Mouse (Mus musculus): ENCODE data around the gene Rps26. TPM values are rescaled to one million over a fixed set of nuclear protein-coding genes. Genes with fewer than 3 reads are reported as not detected.

The Rps26 gene
- total RNA-seq, 1 experiment from 2014 or later, result 688 TPM

DNA sequence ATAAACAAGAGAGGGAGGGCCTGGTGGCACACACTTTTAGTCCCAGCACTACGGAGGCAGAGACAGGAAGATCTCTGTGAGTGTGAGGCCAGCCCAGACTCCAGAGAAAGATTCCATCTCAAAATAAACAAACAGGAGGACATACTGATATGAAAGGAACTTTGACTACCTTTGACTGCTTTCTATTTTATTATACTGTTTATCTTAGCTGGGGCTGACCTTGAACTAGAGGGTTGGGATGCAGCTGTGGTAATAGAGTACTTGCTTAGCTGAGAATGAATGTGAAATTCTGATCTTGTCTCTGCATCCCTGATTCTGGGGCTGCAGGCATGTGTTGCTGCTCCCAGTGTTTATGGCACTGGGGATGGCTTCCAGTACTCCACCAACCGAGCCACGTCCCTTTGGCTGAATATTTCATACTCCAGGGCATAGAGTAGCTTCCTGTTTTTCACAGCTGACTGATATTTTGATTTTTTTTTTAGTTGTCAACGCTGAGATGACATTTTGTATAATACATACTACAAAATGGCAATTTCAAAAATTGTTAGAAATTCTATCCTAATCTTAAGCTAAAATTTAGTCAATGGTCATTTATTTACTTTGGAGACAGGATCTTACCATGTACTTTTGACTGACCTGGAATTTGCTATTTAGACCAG lies 23.9 kb downstream of the Rps26 start:
- DNase-seq, result no peak

DNA sequence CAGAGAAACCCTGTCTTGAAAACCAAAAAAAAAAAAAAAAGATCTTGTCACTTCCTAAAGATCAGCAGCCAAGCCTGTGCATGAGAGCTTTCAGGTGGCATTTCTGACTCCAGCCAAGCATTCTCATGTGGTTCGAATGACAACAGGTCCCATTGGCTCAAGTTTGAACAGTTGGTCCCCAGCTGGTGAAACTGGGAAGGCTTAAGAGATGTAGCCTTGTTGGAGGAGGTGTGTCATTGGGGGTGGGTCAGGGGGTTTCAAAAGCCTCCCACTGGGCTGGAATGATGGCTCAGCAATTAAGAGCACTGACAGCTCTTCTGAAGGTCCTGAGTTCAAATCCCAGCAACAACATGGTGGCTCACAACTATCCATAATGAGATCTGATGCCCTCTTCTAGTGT lies 25.0 kb downstream of the Rps26 start:
- no peak for DNase-seq

DNA sequence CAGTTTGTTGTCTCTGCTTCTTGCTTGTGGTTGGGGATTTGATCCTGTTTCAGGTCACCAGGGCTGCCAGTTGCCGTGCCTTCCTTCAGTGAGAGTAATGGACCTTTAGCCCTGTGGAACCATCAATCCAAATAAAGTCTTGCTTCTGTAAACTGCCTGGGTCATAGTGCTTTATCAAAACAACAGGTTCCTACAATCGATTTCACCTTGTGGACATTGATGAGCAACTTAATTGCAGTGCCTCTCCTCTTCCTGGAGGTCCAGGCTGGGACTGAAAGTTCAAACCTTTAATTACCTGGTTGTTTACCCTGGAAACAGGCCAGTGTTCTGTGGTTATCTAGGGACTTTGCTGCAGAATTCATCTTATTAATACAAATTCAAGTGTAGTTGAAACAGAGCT lies 28.1 kb downstream of the Rps26 start:
- no peak for DNase-seq

DNA sequence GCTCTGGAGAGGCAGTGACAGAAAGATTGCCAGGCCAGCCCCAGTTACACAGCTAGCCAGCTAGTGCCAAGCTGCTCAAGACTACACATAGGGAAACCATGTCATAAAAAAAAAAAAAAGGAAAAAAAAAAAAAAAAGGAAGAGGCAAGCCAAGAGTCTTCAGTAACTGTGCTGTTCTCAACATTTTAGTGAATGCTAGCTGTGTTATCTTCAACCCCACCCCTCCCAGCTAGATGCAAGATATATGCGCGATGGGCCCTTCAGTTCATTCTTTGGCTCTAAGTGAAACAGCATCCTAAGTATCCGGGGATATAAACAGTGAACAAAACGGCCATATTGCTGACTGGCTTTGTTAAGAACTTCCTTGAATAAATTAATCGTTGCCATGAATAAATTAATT lies 33.8 kb downstream of the Rps26 start:
- no peak for DNase-seq

DNA sequence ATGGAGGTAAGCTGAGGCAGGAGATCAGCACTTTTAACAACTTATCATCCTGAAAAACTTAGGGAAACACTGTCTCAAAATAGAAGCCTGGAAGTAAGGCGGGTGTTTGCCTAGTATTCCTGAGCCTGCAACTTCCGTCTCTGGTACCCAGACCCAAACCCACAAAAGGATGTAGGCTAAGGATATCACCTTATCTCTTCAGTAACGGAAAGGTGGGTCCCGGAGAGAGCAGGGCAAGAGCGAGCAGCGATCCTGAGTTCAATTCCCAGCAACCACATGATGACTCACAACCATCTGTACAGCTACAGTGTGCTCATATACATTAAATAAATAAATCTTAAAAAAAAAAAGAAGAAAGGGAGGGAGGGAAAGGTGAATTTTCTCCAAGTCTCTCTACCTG lies 35.1 kb downstream of the Rps26 start:
- no peak for DNase-seq

DNA sequence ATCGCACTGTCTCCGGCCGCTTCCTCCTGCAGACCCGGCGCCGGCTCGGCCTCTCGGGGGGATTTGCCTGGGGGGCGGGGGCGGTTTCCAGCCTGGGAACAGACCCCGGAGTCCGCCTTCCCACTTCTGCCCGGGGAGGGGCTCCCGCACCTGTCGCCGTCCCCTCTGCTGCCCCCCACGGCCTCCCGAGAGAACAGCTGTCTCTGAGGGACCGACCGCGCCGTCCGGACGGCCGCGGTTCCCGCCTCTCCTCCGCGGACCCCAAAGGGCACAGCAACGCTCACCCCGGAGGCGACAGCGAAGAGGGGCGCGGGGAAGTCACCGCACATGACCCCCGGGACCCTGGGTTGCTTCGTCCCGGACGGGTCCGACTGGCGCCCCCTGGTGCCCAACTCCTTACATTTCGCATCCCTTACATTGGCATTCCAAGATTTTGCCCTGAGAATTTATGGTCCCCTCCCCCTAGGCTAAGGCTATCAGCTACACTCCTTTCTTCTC lies 36.3 kb downstream of the Rps26 start:
- DNase-seq, result peak; percentile 79

DNA sequence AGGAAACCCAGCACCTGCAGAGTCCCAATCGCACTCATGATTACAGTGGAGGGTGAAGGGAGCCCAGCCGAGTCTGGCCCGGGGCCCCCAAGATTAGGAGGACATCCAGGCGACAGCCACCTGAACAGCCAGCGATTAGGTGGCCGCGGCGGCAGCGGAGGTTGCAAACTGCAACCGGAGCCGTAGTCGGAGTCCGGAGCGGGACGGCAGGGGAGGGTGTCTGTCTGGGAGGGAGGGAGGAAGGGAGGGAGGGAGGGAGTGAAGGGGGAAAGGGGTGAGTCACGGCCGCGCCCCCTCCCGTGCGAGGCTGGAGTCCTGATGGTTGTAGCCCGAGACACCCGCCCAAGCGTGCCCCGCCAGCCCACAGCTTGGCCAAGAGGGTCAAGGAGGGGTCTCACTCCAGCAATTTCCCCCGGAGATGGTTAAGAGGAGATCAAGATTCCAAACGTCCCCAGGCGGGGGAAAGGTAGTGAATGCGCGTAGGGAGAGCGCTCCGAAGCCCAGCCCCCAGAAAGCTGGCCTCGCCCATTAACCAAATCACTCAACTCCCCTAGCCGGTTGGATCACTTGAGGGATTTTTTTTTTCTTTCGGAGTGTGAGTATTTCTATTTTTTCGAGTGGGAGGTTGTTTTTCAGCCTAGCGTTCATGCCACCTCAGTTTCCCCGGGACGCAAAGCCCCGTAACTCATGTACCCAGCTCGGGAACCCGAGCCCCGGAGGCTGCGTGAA lies 36.9 kb downstream of the Rps26 start, which contains the start of gene Erbb3:
Gene Erbb3, minus strand, starts transcription at position 189 of the 729 bp plus-strand sequence.
- peak; percentile 71 for DNase-seq

DNA sequence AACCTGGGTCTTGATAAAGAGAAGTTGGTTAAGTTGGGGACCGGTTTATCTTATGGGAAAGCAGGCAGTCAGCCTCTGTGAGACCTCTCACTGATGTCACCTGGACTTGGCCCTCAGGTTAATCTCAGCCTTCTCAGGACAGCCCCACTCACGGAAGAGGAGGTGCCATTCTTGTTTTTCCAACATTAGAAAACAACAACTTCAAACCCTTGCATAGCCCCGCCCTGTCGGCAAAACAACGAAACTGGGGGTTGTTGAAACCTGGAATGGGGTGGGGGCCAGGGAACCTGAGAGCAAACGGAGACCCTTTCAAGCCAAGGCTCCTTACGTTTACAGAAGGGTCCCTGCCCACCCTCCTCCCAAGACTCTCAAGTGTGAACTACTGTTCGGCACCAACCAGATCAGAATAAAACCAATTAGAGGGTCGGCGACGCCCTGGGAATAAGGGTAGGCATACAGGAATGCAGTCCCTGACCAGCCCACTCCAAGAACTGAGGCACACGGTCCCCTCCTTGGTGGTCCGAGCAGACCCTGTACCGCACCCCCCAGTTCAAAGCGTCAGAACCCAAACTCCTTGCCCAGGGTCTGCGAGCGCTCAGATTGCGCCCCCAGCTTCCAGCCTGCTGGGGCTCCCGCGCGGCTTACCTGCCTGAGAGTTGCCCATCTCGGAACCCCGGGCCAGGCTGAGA lies 37.6 kb downstream of the Rps26 start:
- no peak for DNase-seq

DNA sequence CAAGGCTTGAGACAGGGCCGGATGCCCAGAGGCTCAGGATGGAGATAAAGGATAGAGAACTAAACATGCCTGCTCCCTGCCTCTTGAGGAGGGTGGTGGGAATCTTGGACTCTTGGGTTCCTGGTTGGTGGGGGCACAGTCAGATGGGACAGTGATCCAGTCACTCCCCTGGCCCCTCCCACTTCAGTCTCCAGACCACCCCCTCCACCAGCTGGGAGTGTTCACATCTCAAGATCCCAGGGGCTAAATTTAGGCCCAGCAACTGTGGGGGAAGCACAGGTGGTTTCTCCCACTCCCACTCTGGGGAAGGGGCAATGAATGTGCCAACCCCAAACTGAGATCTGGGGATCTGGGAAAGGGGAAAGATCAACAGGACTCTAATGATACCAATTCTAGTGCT lies 38.4 kb downstream of the Rps26 start:
- no peak for DNase-seq

DNA sequence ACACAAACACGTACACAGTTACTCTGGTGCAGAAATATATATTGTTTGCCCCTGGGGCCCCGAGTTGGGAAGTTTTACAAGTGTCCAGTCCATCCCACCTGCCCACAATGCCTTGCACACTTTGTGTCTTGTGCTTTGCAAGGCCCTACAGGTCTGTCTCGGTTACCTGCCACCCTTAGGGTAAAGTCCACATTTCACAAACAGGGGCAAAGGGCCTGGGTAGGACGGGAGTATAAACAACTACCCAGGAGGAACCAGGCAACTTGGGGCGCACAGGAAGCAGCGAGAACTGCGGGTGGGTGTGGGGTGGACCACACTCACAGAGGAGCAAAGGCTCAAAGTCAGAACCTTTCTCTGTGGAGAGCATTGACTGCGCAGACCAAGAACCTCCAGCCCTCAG lies 38.9 kb downstream of the Rps26 start:
- no peak for DNase-seq

DNA sequence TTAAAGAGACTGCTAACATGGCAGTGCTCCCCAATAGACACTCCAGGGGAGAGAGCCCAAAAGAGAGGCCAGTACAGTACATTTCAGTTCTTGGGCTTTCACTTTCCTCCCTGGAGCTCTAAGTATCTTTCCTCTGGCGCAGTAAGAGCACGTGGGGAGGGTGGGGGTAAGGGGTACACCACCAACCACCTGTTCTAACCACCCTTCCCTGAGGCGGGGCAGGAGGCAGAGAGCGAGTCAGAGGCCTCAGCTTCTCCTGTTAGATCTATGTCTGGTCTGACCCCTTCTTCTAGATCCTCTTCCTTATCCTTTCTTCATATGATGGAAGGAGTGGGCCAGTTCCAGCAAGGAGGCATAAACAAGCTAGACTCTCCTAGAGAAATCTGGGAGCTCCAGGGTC lies 39.4 kb downstream of the Rps26 start:
- no peak for DNase-seq

DNA sequence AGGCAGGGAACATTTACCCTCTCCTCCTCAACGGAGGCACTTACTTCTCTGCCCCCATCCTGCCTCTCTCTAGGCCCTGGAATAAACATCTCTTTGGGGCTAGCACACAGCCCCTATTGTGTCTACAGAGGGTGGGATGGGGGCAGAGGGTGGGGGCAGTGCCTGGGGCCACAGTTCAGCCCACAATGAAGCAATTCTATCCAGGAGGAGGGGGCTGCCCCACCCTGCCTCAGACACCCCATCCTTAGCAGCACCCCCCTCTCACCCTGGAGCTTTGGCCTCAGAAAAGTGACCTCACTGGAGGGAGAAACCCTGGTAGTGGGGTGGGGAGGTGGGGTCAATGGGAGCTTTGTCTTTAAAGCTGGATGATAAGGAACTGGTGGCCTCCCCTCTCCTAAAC lies 40.0 kb downstream of the Rps26 start:
- no peak for DNase-seq

DNA sequence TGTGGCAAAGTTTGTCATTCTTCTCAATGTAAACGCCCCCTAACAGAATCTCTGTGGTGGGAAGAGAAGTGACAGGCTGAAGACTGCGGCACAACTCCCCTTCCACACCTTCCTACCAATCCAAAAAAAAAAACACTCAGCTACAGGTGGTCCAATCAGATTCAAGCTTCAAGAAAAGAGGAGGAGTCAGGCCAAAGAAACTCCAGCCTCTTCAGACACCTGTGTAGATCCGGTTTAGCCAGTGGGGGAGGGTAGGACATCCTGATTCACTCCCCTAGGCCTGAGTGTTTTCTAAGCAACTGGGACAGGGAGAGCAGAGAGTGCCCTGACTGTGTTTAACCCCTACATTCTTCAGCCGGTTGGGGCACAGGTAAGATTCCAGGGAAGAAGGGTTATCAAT lies 42.2 kb downstream of the Rps26 start:
- DNase-seq, result no peak

DNA sequence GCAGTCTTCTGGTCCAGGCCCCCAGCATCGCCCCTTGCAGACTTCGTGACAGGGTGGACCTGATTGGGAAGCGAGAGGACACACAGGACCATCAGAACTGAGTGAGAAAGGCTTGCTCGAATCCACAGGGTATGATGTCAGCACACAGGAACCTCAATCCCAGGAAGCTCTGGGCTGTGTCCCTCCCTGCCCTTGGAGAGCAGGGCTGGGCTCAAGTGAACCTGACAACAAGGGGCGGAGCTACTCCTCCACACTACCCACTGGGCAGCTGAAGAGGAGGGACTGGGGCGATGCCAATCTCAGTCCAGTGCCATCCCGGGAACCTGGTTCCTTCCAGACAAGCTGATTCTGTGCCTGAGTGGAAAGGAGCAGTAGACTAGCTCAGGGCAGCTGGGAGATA lies 42.9 kb downstream of the Rps26 start:
- DNase-seq, result peak; percentile 64

DNA sequence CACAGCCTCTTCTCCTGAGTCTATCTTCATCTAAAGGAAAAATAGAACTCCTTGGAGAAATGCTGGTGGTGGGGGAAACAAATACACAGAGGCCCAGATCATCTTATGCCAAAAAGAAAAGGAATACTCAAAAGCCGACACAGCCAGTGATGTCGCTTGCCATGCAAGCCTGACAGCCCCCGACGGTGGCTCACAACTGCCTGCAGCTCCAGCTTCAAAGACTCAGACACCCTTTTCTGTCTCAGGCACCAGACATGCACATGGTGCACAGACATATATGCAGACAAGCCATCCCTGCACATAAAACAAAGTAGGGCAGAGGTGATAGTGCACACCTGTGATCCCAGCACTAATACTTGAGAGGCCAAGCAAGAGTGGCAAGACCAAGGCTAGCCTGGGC lies 46.8 kb downstream of the Rps26 start:
- DNase-seq, result no peak

DNA sequence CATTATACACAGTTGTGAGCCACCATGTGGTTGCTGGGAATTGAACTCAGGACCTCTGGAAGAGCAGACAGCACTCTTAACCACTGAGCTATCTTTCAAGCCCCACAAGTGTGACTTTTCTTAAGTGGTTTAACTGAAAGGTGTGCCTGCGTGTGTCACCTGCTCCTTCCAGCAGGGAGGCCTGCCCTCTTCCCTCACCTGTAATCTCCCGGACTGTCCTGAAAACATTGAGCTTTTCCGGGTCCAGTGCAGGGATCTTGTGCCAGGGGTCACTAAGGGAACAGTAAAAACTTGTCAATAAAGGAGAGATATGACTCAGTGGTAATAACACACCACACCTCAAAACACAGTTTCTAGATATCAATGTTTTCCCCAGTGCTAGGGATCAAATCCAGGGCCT lies 47.2 kb downstream of the Rps26 start:
- no peak for DNase-seq

DNA sequence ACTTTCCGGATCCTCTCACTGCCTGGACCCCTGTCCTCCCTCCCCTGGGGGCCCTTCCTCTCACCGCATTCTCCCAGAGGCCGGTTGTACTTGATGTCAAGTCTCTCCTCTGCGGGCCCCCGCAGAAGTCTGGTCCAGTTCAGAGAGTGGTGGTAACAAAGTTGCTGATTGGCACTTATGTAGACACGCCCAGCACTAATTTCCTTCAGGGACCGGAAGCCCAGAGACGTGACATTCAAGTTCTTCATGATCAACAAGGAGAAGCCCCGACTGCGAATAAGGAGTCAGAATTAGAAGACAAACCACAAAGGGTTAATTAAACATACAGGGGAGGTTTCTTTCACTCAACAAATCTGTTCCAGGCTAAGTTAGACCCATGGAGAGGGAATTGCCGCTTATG lies 48.2 kb downstream of the Rps26 start:
- no peak for DNase-seq

DNA sequence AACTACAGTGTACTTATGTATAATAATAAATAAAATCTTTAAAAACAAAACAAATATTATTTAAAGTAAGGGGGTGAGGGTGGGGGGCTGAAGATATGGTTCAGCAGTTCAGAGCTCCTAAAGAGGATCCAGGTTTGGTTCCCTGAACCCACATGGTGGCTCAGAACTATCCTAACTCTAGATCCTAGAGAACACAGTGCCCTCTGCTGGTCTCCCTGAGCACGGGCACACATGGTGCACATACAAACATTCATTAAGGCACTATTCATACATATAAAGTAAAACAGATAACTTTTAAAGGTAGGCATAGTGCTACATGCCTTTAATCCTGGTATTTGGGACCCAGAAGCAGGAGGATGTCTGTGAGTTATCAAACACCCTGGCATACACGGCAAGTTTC lies 51.5 kb downstream of the Rps26 start:
- no peak for DNase-seq

Small RNA genes lying within 50 kb of the gene (microRNA-seq; reads per million reads assigned to microRNA genes)
- 0 reads per million in 2 experiments for gene Mir6917

Other genes starting within 250 kb of the Rps26 start
- gene Ankrd52, start 249.6 kb downstream of the Rps26 start, total RNA-seq (2021), result 72.3 and 75.1 TPM in 2 replicates
- not detected in 2 replicates for gene Slc39a5, start 225.5 kb downstream of the Rps26 start, total RNA-seq (2021)
- gene Nabp2, start 215.3 kb downstream of the Rps26 start, total RNA-seq (2021), result 74.6 and 75.0 TPM in 2 replicates
- gene Rnf41, start 215.1 kb downstream of the Rps26 start, total RNA-seq (2021), result 35.9 and 44.4 TPM in 2 replicates
- gene Smarcc2, start 167.5 kb downstream of the Rps26 start, total RNA-seq (2021), result 107 and 125 TPM in 2 replicates
- gene Myl6, start 132.6 kb downstream of the Rps26 start, total RNA-seq (2021), result 791 and 820 TPM in 2 replicates
- gene Myl6b, start 128.1 kb downstream of the Rps26 start, total RNA-seq (2021), result 5.0 and 6.9 TPM in 2 replicates
- 18.1 and 22.9 TPM in 2 replicates for gene Esyt1, start 100.9 kb downstream of the Rps26 start, total RNA-seq (2021)
- 9.1 and 13.6 TPM in 2 replicates for gene Zc3h10, start 79.0 kb downstream of the Rps26 start, total RNA-seq (2021)
- 2,617 and 2,671 TPM in 2 replicates for gene Rpl41, start 77.4 kb downstream of the Rps26 start, total RNA-seq (2021)
- 83.8 and 97.6 TPM in 2 replicates for gene Pa2g4, start 60.8 kb downstream of the Rps26 start, total RNA-seq (2021)
- gene Erbb3, start 37.1 kb downstream of the Rps26 start, total RNA-seq (2021), result 2.8 and 3.8 TPM in 2 replicates
- 1.5 and 2.0 TPM in 2 replicates for gene Ikzf4, start 19.2 kb upstream of the Rps26 start, total RNA-seq (2021)
- 18.8 and 21.1 TPM in 2 replicates for gene Suox, start 47.3 kb upstream of the Rps26 start, total RNA-seq (2021)
- 106 and 124 TPM in 2 replicates for gene Rab5b, start 69.5 kb upstream of the Rps26 start, total RNA-seq (2021)
- gene Pmel, start 77.4 kb upstream of the Rps26 start, total RNA-seq (2021), result 1.5 and 2.2 TPM in 2 replicates
- 27.4 and 29.0 TPM in 2 replicates for gene Cdk2, start 78.3 kb upstream of the Rps26 start, total RNA-seq (2021)
- 15.1 and 17.6 TPM in 2 replicates for gene Dgka, start 118.1 kb upstream of the Rps26 start, total RNA-seq (2021)
- 19.5 and 25.2 TPM in 2 replicates for gene Pym1, start 121.1 kb upstream of the Rps26 start, total RNA-seq (2021)
- 38.6 and 46.9 TPM in 2 replicates for gene Mmp19, start 164.2 kb upstream of the Rps26 start, total RNA-seq (2021)
- 57.1 and 79.6 TPM in 2 replicates for gene Dnajc14, start 177.3 kb upstream of the Rps26 start, total RNA-seq (2021)
- gene Tmem198b, start 177.6 kb upstream of the Rps26 start, total RNA-seq (2021), result 8.8 and 13.8 TPM in 2 replicates
- 54.6 and 63.2 TPM in 2 replicates for gene Sarnp, start 190.6 kb upstream of the Rps26 start, total RNA-seq (2021)
- 48.5 and 49.1 TPM in 2 replicates for gene Ormdl2, start 194.9 kb upstream of the Rps26 start, total RNA-seq (2021)

Data from adrenal gland, postnatal 25 days (tissue).